Mouse (Mus musculus) erythroblast, embryonic 14.5 days (primary cell): ENCODE measurements around the gene Jade1.

Experiments used
- GATA1 ChIP-seq: IDR thresholded peaks from 2 replicates; pipeline ENCODE4 v1.6.1; 2012; ENCODE audit warnings: low read length, inconsistent platforms, mixed read lengths
- TAL1 ChIP-seq: IDR thresholded peaks from 3 replicates; pipeline ENCODE4 v1.6.1; 2012; ENCODE audit warnings: low read length, inconsistent platforms, mixed read lengths

GRCm38 (mm10) chr3:41574208-41574607 is 18.7 kb downstream of the Jade1 start:
- no peak for TF ChIP-seq GATA1
- no peak for TF ChIP-seq TAL1
